Mouse (Mus musculus) MEL (cell line): Measurements from ENCODE around the gene Zbtb40. TPM values are rescaled to one million over a fixed set of nuclear protein-coding genes. Genes with fewer than 3 reads are reported as not detected.

ENCODE experiments used
- DNase-seq: peaks from one replicate; pipeline ENCODE4 v3.0.0; 2011; ENCODE audit warnings: low read depth, low spot score
- H3K27ac ChIP-seq: 2 replicates; pipeline ENCODE4 v1.5.1; 2012; ENCODE audit warnings: low read depth, mild to moderate bottlenecking, control low read depth, low read length, moderate library complexity; ENCODE audit not compliant: control insufficient read depth
- H3K27me3 ChIP-seq, 2 experiments: fragments of 150-350 bp in 1 of 2; sonication (generic) in 1 of 2; 2 replicates each; pipeline ENCODE4 v1.6.1; 2012; ENCODE audit warnings: low read length in 2 of 2, mild to moderate bottlenecking in 2 of 2, improper control_type of control experiment in 1 of 2, moderate library complexity in 1 of 2; ENCODE audit not compliant: insufficient read depth in 2 of 2, control insufficient read depth in 1 of 2
- H3K36me3 ChIP-seq, 2 experiments: 2 replicates each; pipeline ENCODE4 v1.6.1; 2012 to 2014; ENCODE audit warnings: low read length in 2 of 2, improper control_type of control experiment in 1 of 2, inconsistent platforms in 1 of 2, mild to moderate bottlenecking in 1 of 2; ENCODE audit not compliant: insufficient read depth in 2 of 2, control insufficient read depth in 1 of 2
- H3K4me1 ChIP-seq, 2 experiments: fragments of 150-350 bp in 1 of 2; sonication (generic) in 1 of 2; 2 replicates each; pipeline ENCODE4 v1.6.1; 2012; ENCODE audit warnings: low read length in 2 of 2, improper control_type of control experiment in 1 of 2, mild to moderate bottlenecking in 1 of 2; ENCODE audit not compliant: insufficient read depth in 2 of 2, control insufficient read depth in 1 of 2
- H3K4me3 ChIP-seq, 2 experiments: fragments of 150-350 bp in 1 of 2; sonication (generic) in 1 of 2; 2 replicates each; pipeline ENCODE4 v1.5.1; 2012; ENCODE audit warnings: low read depth in 2 of 2, low read length in 2 of 2, mild to moderate bottlenecking in 2 of 2, moderate library complexity in 2 of 2, control low read depth in 1 of 2, improper control_type of control experiment in 1 of 2; ENCODE audit not compliant: control insufficient read depth in 1 of 2, insufficient read depth in 1 of 2
- H3K79me2 ChIP-seq: 2 replicates; pipeline ENCODE4 v1.6.1; 2012; ENCODE audit warnings: mild to moderate bottlenecking, low read length, moderate library complexity; ENCODE audit not compliant: control insufficient read depth, poor library complexity, insufficient read depth
- H3K9ac ChIP-seq: 2 replicates; pipeline ENCODE4 v1.6.1; 2012; ENCODE audit warnings: low read depth, mild to moderate bottlenecking, control low read depth, low read length, moderate library complexity; ENCODE audit not compliant: control insufficient read depth, poor library complexity, severe bottlenecking
- H3K9me3 ChIP-seq: fragments of 150-350 bp; sonication (generic); replicated peaks from 2 replicates; pipeline ENCODE4 v1.6.1; 2012; ENCODE audit warnings: mild to moderate bottlenecking, low read length, improper control_type of control experiment, moderate library complexity; ENCODE audit not compliant: insufficient read depth
- BHLHE40 ChIP-seq: IDR thresholded peaks from 2 replicates; pipeline ENCODE4 v1.6.1; 2012; ENCODE audit warnings: low read depth, mild to moderate bottlenecking, inconsistent platforms, low read length, improper control_type of control experiment, borderline replicate concordance
- CHD2 ChIP-seq: IDR thresholded peaks from 2 replicates; pipeline ENCODE4 v1.6.1; 2011; ENCODE audit warnings: low read length, improper control_type of control experiment
- E2F4 ChIP-seq: IDR thresholded peaks from 2 replicates; pipeline ENCODE4 v1.6.1; 2011; ENCODE audit warnings: low read depth, low read length, improper control_type of control experiment, borderline replicate concordance
- EP300 ChIP-seq, 2 experiments: IDR thresholded peaks; 2 replicates each; pipeline ENCODE4 v1.6.1; 2011; ENCODE audit warnings: improper control_type of control experiment in 2 of 2, low read length in 2 of 2, low read depth in 1 of 2, mild to moderate bottlenecking in 1 of 2
- GATA1 ChIP-seq: IDR thresholded peaks from 2 replicates; pipeline ENCODE4 v1.6.1; 2011; ENCODE audit warnings: low read depth, low read length, improper control_type of control experiment
- HCFC1 ChIP-seq: IDR thresholded peaks from 2 replicates; pipeline ENCODE4 v1.6.1; 2012; ENCODE audit warnings: low read depth, mild to moderate bottlenecking, inconsistent platforms, low read length, improper control_type of control experiment, moderate library complexity
- KAT2A ChIP-seq: conservative IDR thresholded peaks from 2 replicates; pipeline ENCODE4 v1.6.1; 2012; ENCODE audit warnings: low read depth, low read length, improper control_type of control experiment, inconsistent platforms
- MAFK ChIP-seq: IDR thresholded peaks from 2 replicates; pipeline ENCODE4 v1.6.1; 2011; ENCODE audit warnings: low read depth, mild to moderate bottlenecking, low read length, improper control_type of control experiment, borderline replicate concordance
- MAZ ChIP-seq: IDR thresholded peaks from 2 replicates; pipeline ENCODE4 v1.6.1; 2012; ENCODE audit warnings: low read depth, mild to moderate bottlenecking, inconsistent platforms, low read length, improper control_type of control experiment
- MEF2A ChIP-seq: IDR thresholded peaks from 2 replicates; pipeline ENCODE4 v1.6.1; 2014; ENCODE audit warnings: low read depth, mild to moderate bottlenecking, inconsistent platforms, low read length, improper control_type of control experiment; ENCODE audit not compliant: poor library complexity, insufficient replicate concordance, severe bottlenecking; ENCODE audit errors: extremely low read depth
- MXI1 ChIP-seq: IDR thresholded peaks from 2 replicates; pipeline ENCODE4 v1.6.1; 2011; ENCODE audit warnings: mild to moderate bottlenecking, low read depth, low read length, improper control_type of control experiment
- NELFE ChIP-seq: IDR thresholded peaks from 2 replicates; pipeline ENCODE4 v1.6.1; 2011; ENCODE audit warnings: low read depth, low read length, improper control_type of control experiment
- POLR2A ChIP-seq, 2 experiments: IDR thresholded peaks; 2 replicates each; pipeline ENCODE4 v1.6.1; 2011 to 2012; ENCODE audit warnings: low read length in 2 of 2, mild to moderate bottlenecking in 2 of 2, control low read depth in 1 of 2, improper control_type of control experiment in 1 of 2, low read depth in 1 of 2, moderate library complexity in 1 of 2; ENCODE audit not compliant: control insufficient read depth in 1 of 2, insufficient read depth in 1 of 2, poor library complexity in 1 of 2
- RCOR1 ChIP-seq: IDR thresholded peaks from 2 replicates; pipeline ENCODE4 v1.6.1; 2012; ENCODE audit warnings: low read depth, mild to moderate bottlenecking, inconsistent platforms, low read length, improper control_type of control experiment
- SMC3 ChIP-seq: IDR thresholded peaks from 2 replicates; pipeline ENCODE4 v1.6.1; 2011; ENCODE audit warnings: low read depth, low read length, improper control_type of control experiment
- USF2 ChIP-seq, 2 experiments: IDR thresholded peaks; 2 replicates each; pipeline ENCODE4 v1.6.1; 2011 to 2012; ENCODE audit warnings: improper control_type of control experiment in 2 of 2, low read length in 2 of 2, borderline replicate concordance in 1 of 2, inconsistent platforms in 1 of 2, low read depth in 1 of 2, mild to moderate bottlenecking in 1 of 2; ENCODE audit not compliant: insufficient read depth in 1 of 2
- ZC3H11A ChIP-seq: IDR thresholded peaks from 2 replicates; pipeline ENCODE4 v1.6.1; 2012; ENCODE audit warnings: low read depth, mild to moderate bottlenecking, inconsistent platforms, low read length, improper control_type of control experiment
- ZKSCAN1 ChIP-seq: IDR thresholded peaks from 2 replicates; pipeline ENCODE4 v1.6.1; 2012; ENCODE audit warnings: low read depth, mild to moderate bottlenecking, inconsistent platforms, low read length, improper control_type of control experiment, moderate library complexity
- ZMIZ1 ChIP-seq: IDR thresholded peaks from 2 replicates; pipeline ENCODE4 v1.6.1; 2012; ENCODE audit warnings: low read depth, mild to moderate bottlenecking, inconsistent platforms, low read length, improper control_type of control experiment, moderate library complexity
- polyA plus RNA-seq, 2 experiments: library from polyadenylated mRNA; stranded (reverse) in 1 of 2; unstranded in 1 of 2; fragments of >175 nt in 1 of 2; fragments of >200 nt in 1 of 2; gene quantifications; 2 replicates each; pipeline versions ENCODE4 v1.2.1 to v1.2.4; 2012; ENCODE audit warnings: low replicate concordance in 2 of 2, low read depth in 1 of 2; ENCODE audit not compliant: insufficient read length in 2 of 2, insufficient read depth in 1 of 2, missing spikeins in 1 of 2
- total RNA-seq: library from RNA; depleted of rRNA; stranded (reverse); fragments of 300-350 nt; gene quantifications from 2 replicates; pipeline ENCODE4 v1.2.3, GENCODE M21; 2012

The Zbtb40 gene
- total and polyA plus RNA-seq, 3 experiments: 9.6 to 14.4 TPM; not detected in 1

DNA sequence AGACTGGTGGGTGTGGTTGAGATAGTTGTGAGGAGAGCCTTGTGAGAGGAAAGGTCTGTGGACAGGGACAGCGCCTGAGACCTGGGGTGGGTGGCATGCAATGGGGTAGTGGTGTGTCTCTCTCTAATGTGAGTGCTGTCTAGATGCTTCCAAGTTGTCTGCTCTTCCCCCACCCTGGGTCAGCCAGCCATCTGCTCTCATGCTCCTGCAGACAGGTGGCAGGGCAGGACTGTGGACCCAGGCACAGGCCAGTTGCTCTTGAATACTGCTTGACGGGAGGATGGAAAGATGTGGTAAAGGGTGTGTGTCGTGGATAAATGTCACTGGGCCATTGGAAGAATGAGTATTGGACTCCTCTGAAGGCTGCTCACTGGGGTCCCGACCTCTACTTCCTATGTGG is 111.3 kb downstream of the Zbtb40 start:
- H3K9ac ChIP-seq: no peak overlapping the region
- no peaks in the 10 kb centered on the region for H3K4me1 ChIP-seq
- H3K27ac ChIP-seq: no peak overlapping the region
- H3K9me3 ChIP-seq: no peaks in the 10 kb centered on the region
- H3K27me3 ChIP-seq: peaks cover 0 to 1% of the 10 kb centered on the region in 2 experiments; a peak in 1 of 4 replicates
- DNase-seq: no peak
- TF ChIP-seq MXI1 (no peak), HCFC1 (no peak), E2F4 (no peak), SMC3 (no peak), EP300 (IDR thresholded peaks at IDR 0.05; ENCODE audit: low read depth in 1 of 2, low read length in 2 of 2) (no peak), NELFE (no peak), USF2 (IDR thresholded peaks at IDR 0.05; ENCODE audit: borderline replicate concordance in 1 of 2, insufficient read depth in 1 of 2, low read depth in 1 of 2, low read length in 2 of 2) (no peak), ZC3H11A (no peak), POLR2A (IDR thresholded peaks at IDR 0.05; ENCODE audit: control insufficient read depth in 1 of 2, insufficient read depth in 1 of 2, low read depth in 1 of 2, low read length in 2 of 2, poor library complexity in 1 of 2) (no peak), KAT2A (no peak), CHD2 (no peak), MAFK (no peak), ZKSCAN1 (no peak), MAZ (no peak), MEF2A (no peak)
- TF ChIP-seq, all 39 proteins: peak for 0
- Histone ChIP-seq H3K36me3 (no peaks in the 10 kb centered on the region), H3K4me3 (no peak overlapping the region), H3K79me2 (no peaks in the 10 kb centered on the region)

DNA sequence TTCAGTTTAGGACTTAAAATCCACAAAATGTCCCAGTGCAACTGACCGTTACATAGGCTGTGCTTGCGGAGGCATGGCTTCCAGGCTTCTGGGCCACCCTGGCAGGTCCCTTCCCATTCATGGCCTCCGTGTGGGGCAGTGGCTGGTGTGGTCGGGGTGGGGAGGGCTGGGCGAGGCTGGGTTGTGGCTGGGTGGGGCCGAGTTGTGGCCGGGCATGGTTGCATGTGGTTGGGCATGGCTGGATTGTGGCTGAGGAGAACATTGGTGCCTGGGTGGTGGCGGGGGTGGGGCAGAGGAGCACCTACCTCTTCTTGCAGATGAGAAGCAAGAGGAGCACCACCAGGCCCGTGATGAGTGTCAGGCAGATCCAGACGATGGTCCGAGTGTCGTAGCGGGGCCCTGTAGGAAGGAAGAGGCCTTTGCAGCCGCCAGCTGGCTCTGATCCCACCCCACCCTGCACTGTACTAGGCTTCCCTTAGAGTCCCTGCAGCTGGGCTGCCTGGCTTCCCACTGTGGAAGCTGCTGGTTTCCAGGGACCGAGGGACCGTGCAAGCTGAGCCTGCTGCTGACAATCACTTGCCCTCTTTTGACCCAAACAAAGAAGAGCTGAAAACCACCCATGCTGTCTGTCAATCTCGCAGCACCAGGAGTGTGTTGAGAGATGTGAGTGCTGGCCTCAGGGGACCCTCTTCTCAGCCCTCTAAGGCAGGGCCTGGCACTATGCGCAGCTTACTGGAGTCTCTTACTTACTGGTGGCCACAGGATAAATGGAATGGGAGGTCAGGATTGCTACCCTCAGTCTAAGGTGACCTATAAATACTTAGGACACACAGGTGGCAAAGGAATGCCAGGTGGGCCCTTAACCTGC is 113.6 kb downstream of the Zbtb40 start:
- Histone ChIP-seq H3K9me3 (no peaks in the 10 kb centered on the region), H3K36me3 (no peaks in the 10 kb centered on the region; a peak in 1 of 4 replicates), H3K4me1 (peaks cover 0 to 7% of the 10 kb centered on the region in 2 experiments; a peak in 2 of 4 replicates)
- TF ChIP-seq ZMIZ1: no peak
- TF ChIP-seq HCFC1: no peak
- no peak for TF ChIP-seq BHLHE40
- TF ChIP-seq RCOR1: no peak
- no peak for TF ChIP-seq GATA1
- no peak for TF ChIP-seq EP300 (IDR thresholded peaks at IDR 0.05; ENCODE audit: low read depth in 1 of 2, low read length in 2 of 2)
- TF ChIP-seq, all 39 proteins: peak for 0
- Histone ChIP-seq H3K79me2 (no peaks in the 10 kb centered on the region), H3K9ac (no peak overlapping the region), H3K27me3 (no peaks in the 10 kb centered on the region; a peak in 1 of 4 replicates), H3K27ac (no peak overlapping the region), H3K4me3 (no peak overlapping the region)
- no peak for DNase-seq
